Mouse (Mus musculus): ENCODE results near the gene Gper1.

Gene Gper1

DNA sequence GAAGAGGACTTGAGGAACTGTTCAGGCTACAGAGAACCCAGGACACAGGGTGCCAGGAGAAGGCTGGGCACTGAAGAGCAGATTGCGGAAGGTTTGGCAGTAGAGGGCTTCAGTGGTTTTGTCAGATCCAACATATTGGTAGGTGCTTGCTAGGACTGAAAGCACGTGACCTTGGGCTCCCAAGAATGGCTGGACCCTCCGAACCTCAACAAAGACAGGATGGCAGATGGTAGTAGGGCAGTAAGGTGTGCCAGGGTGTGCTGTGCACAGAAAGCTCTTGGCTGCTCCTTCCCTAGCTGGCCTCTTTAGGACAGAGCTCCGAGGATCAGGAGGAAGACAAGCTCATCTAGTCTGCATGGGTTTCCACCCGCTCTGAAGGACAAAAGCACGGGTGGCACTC, 11.8 kb upstream of the Gper1 start:
- DNase-seq (ENCODE audit: low spot score): no peak

DNA sequence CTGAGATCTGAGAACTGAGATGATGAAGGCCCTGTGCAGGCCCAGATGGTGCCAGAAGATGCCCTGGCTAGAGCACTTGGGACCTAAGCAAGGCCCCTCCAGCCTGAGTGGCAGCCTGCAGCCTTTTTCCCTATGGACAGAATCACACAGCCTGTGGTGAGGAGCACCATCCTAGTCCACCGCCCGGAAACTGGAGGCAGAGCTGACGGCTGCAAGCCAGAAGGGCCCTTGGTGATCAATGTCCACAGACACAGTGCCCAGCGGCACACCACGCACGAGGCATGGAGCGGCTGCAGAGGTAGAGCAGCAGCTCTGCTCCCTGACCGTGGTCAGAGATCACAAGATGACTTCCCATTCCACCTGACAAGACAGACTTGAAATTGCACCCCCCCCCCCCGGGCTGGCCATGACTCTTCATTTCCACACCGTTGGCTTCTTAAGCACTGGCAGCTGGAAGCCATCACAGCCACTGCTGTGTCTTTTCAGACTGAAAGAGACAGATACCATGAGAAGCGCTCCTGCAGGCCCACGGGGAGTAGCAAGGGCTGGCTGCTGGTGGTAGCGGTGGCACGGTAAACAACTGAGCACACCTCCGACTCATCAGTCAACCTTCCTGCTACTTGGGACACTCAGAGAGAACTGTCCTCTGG, 11.2 kb upstream of the Gper1 start:
- no peak for DNase-seq (ENCODE audit: low spot score)

DNA sequence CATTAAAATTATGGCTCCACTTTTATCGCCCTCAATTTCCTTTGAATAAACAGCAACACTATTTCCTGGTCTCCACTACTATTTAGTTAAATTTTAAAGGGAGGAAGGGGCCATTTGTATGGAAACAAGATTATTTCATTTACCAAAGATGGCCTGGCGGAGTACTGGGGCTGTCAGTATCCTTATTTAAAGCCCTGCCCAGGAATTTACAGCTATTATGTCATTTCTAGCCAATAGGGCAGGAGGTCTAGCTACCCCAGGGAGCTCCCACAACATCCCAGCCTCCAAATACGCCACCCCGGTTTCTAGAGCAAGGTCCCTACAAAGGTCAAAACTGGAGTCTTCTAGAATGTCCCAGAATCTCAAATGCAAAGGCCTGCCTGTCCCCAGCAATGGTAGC, 9.4 kb upstream of the Gper1 start:
- no peak for DNase-seq (ENCODE audit: low spot score)

DNA sequence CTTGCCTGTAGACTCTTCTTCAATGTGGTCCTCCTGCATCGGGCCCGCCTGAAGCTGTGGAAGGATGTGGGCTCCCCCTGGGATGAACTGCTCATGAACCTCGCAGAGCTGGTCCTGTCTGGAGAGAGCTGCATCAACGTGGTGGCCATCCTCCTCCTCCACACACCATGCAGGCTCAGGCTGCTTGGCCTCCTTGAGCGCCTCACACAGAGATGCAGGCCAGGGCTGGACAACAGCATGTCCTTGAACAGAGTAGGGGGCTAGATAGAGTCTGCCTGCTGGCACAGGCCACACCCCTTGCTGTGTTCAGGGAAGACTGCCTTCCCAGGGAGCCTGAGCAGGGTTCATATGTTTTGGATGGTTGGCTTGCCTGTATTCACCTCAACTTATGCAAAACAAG, 8.0 kb upstream of the Gper1 start:
- DNase-seq (ENCODE audit: low spot score): no peak

DNA sequence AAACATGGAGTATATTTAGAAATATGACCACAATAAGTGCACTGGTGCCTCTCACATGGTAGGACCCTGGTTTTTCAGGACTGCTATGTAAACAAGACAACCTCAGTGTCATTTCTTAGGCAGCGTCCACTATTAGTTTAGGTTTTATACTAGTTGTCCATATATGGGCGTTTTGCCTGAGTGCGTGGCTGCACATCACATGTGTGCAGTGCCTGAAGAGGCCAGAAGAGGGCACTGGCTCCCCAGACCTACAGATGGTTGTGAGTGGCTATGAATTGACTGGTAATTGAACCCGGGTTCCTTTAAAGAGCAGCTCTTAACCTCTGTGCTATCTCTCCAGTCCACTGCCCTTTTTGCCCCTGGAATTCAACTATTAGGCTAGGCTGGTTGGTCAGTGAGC, 6.0 kb upstream of the Gper1 start:
- no peak for DNase-seq (ENCODE audit: low spot score)

DNA sequence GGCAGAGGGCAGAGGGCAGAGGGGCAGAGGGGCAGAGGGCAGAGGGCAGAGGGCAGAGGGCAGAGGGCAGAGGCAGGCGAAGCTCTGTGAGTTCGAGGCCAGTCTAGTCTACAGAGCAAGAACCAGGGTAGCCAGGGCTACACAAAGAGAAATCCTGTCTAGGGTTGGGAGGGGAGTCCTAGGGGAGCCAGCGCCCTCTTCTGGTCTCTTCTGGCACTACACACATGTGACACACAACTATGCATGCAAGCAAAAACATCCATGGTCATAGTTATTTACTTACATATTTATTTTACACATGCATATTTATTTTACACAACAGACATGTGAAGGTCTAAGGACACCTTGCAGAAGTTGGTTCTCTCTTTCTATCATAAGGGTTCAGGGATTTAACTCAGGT, 5.5 kb upstream of the Gper1 start:
- no peak for DNase-seq (ENCODE audit: low spot score)

DNA sequence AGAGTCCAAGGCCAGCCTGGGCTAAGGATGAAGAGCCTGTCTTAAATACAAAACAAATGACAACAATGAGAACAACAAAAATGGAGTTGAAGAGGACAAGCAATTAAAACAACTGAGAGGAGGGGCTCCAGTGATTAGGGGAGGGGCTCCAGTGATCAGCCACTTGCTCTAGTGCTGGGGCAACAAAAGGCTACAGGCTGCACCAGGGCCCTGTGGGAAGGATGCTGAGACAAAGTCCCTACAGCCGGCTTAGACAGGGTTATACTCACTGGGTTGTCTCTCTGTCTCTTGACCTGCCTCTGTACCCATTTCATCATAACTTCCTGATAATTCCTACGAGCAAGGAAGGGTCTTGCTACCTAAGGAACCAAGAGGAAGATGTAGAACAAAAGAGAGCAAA, 4.8 kb upstream of the Gper1 start:
- DNase-seq (ENCODE audit: low spot score): no peak

DNA sequence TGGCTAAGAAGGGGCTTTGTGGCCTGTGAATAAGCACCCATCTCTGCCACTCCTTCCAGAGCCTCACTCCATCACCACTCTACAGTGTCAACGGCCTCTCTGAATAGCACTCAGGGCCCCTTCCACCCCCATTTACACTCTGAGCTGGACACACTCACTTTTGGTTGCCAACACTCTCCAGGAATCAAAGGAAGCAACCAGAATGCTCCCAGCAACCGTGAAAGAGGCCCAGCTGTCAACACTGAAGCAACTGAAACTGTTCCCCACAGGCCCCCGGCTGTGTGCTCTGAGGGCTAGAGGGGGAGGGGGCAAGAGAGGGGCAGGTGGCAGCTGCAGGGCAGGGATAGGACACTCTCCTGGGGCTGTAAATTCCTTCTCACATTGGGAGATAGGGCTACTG, 4.3 kb upstream of the Gper1 start:
- no peak for DNase-seq (ENCODE audit: low spot score)

DNA sequence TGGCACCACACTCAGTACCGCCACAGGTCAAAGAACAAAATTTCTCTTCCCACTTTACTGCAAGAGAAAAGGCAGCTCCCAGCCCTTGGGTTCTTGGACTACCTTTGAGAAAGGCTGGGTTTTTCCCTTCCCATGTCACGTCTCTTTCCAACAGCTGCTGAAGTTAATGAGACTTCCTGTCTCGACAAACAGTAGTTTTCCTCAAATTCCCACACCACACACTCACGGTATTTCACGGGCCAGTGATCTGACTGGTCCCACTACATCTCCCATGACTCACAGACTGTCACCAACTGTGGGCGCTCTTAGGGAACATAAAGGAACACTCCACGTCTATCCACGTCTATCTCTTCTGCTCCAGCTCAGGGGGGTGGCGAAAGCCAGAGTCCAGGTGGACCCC, 2.2 kb downstream of the Gper1 start:
- DNase-seq (ENCODE audit: low spot score): no peak

DNA sequence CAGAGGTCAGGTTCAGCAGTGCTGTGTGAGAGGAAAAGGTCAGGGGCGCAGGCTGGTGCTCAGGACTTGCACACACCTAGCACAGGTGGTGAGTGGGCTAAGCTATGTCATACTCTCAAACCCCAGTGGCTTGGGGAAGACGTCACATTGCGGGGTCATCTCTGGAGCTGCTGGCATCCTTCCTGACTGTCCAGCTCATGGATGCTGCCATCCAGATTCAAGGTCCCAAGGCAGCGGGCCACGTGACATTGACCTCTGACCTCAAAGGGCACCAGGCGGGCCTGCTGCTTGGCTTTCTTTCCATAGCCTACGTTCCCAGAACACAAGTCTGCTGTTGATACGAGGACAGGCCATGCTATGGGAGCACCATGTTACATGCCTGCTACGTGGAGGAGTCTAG, 4.0 kb downstream of the Gper1 start:
- DNase-seq (ENCODE audit: low spot score): no peak

DNA sequence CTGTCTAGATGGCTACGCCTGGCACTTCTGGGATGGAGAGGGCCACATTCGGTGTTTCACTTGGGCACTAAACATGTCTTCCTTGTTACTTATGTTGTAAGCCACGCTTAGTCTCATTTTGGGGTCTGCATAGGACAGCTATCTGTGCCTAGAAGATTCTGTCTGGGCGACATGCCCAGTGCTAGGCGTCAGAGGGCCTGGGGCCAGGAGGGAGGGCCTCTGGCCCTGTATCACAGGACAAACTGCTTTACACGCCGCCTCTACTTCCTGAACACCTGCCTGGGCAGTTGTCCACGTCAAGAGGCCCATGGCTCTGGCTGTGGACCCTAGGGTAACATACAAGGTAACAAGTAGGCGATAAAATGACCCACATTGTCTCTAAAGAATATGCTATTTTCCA, 5.0 kb downstream of the Gper1 start:
- DNase-seq (ENCODE audit: low spot score): no peak

DNA sequence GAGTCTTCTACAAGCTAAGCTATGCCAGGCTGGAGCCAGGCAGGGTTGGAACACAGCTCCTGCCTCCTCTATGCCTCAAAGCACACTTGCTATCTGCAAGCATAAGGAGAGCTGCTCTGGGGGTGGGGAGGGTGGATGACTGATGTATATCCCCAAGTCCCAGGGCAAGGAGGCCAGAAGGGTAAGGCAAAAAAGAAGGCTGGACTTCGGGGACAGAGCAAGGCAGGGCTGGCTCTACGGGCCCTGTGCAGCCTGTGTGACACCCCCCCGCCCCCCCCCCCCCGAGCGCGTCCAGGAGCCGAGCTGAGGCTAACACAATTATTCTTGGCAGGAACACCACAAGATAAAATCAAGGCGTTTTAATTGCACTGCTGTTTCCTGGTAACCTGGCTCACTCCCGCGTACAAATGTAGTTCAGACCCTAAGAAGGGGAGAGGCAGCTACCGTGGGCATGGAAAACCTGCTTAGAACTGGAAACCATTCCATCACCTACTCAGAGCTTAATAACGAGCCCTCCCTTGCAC, 6.9 kb downstream of the Gper1 start:
- DNase-seq (ENCODE audit: low spot score): no peak

DNA sequence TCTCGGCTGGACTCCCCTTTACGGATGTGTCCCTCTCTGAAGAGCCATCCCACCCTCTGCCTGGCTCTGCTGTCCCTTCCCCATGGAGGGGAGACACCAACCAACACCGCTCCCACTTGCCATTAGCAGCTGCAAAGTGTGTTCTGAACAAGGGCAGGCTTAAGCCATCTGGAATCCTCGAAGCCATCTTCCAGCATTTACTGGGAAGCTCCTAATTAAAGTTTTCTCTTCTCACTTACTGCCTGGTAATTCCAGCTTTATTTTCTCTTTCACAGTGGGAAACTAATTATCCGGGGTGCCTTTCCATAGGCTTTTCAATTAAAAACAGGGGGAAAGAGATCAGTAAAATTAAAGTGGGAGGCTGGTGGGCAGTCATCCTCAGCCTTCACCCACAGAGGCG, 9.4 kb downstream of the Gper1 start:
- no peak for DNase-seq (ENCODE audit: low spot score)

DNA sequence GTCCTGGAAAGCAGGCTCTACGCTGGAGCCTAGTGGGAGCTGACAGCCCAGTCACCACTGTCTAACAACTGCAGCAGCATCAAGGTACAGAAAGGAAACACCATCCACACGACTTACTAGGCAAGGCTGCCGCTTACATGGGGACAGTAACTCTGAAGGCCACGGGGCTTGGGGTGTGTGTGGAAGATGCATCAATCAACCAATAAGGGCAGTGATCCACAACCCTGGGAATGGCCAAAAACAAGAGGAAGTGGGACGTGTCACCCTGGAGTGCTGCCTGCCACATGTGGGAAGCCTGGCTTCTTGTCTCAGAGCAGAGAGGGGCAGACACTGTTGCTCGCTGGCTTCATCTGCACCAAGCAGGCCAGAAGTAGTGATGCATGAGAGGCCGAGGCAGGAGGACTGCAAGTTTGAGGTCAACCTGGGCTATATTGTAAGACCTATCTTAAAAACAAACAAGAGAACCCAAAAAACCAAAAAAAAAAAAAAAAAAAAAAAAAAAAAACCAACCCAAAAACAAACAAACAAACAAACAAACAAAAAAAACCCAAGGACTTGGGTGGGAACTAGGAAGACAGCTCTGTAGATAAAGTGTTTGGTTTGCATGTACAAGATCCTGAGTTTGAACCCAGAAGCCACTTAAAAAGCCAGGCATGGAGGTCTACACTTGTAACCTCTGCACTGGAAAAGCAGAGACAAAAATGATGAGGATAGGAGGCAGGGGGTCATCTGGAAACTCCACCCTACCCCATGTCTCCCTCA, 10.0 kb downstream of the Gper1 start:
- DNase-seq (ENCODE audit: low spot score): no peak

DNA sequence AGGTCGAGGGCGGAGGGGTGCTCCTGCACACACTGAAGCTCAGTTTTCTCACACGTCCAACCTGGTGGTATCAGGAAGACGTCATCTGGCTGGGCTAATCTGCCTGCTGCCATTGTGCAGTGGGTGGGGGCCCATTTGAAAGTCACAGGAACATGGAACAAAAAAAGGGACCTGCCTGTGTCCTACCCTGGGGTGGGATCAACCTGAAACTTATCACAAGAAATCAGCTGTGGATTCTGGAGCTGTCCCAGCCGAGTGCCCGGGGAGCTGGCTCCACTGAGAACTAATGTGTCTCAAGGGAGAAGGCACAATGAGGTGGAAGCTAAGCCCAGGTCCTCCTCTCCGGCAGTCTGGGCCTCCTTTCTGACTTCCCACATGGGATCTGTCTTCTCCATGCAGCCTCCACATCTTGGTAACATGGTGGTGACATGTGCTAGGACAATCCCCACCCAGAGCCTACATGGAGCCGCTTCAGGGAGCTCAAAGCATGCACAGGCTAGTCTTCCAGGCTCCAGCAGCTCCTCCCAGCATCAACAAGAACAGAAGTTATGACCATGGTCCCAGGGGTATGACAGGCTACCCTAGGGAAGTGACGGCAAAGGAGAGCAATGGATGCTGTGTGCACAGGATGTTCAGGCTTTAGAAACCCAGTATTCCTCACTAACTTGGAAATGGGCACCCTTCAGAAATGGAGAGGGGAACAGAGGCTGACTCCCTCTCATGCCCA, 11.1 kb downstream of the Gper1 start:
- no peak for DNase-seq (ENCODE audit: low spot score)

DNA sequence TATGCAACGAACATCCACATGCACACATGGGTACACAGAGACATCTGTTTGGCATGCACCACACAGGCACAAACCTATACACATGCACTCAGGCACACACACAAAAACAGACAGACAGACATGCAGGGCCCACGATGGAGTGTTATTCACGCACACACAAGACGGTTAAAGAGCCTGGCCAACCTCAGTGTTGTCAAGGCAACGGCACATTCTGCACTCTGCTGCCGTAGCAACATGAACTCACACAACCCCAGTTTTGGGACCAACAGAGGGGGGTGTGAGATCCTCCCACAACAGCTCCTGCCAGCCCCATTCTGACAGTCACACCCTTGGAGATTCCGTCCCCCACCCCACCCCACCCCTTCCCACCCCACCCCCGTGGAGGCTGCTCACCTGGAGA, 12.0 kb downstream of the Gper1 start:
- no peak for DNase-seq (ENCODE audit: low spot score)

DNA sequence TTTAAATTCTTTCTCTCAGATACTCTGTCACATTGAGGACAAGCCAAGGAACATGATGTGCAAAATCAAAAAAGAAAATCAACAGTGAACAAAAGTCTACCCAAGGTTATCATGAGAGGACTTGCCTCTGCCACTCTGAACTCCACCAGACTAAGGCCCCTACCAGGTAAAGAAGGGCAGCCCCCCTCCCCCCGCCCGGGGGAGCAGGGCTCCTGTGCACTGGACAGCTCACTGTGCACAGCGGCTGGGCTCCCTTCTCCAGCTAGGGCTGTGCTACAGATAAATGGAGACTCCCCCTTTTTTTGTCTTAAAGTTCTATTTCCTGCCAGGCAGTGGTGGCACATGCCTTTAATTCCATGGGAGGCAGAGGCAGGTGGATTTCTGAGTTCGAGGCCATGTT, 14.8 kb downstream of the Gper1 start:
- DNase-seq (ENCODE audit: low spot score): no peak

DNA sequence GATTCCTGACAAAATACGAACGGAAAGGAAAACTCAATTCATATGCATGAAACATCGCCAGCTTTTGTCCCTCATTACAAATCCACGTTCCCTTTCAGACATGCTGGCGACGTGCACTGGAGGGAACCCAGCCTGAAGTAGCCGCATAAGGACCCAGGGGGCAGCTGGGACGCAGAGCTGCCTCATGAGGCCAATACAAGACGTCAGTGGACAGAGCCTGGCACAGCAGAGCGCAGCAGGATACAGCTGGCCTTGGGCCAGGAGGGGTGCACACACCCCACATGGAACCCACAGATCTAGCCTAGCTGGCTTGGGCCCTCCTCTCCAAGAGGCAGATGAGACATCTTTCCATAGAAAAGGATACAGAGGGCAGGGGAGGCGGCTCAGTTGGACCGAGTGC, 15.5 kb downstream of the Gper1 start:
- DNase-seq (ENCODE audit: low spot score): no peak

DNA sequence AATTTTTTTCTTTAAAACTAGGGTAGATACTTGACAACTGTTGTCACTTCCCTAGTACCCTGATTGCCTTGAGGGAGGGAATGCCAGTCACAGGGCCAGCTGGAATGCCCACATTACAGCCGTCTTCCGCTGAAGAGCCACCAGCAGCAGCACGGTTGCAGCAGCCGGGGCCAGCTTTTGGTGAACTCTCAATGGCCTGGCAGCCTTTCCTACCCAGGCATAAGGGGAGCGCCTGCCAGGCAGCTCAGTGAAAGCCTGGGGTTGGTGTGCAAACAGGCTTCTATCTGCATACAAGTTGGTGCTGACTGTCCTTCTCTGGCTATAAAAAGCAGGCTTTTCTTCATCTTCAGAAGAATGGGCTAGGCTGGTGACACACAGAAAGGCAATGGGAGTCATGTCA, 17.5 kb downstream of the Gper1 start:
- no peak for DNase-seq (ENCODE audit: low spot score)

DNA sequence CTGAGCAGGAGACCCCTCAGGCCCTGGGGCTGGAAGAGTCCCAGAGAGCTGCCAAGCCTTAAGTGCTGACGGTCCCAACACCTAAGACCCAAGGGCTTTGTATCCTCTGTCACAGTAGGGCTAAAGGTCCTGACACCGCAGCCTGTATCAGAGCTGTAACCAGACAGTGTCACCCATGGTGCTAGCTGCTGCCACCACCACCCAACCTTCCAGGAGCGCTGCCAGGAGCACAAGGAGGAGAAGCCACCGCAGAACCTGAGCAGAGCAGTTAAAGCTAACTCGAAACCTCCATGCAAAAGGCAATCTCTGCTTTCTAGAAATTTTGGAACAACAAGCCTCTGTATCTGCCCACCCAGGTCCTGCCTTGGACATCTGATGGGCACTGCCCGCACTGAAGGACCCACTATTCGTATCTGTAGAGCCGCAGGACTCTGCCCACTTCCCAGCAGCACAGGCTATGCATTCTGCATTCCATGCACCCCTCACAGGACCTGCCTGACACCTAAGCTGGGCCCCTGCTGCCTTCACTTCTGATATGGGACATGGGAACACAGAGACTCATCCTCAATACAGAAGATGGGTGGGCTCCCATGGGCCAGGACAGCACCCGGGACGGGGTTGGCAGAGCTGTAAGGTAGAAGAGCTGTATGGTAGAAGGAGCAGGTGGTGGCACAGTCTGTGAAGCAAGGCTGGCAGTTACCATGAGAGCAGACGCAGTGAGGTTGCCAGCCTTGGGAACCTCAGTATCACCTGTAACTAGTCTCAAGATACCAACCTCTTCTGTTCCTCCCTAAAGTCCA, 18.2 kb downstream of the Gper1 start:
- DNase-seq (ENCODE audit: low spot score): no peak

DNA sequence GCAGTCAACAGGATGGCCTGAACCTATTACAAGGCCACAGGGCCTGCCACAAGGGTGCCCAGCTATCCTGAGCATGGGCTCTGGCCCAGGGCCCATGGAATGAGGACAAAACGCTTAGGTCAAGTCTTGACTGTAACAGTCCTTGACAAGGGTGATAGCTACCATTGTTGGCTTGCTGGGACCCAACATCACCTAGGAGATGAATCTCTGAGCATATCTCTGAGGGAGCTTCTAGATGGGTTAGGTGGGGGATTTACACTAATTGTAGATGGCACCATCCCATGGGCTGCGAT, 18.7 kb downstream of the Gper1 start:
- DNase-seq (ENCODE audit: low spot score): no peak

DNA sequence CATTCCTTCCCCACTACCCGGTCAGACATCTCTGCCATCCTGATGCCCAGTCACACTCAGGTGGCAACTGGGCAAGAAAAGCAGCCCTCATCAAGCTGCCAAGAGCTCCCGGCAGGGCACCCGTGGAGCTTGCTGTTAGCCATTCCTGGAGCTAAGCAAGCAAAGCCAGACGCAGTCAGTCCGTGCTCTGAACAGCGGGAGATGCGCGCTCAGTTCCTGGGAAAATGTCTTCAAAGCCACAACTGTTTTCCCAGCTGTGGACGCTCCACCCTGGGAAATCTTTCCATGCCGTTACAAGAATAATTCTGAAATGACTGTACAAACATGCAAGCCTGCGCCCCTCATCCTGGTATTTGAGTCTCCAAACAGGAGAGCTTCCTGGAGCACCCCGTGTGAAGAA, 19.5 kb downstream of the Gper1 start:
- DNase-seq (ENCODE audit: low spot score): no peak

DNA sequence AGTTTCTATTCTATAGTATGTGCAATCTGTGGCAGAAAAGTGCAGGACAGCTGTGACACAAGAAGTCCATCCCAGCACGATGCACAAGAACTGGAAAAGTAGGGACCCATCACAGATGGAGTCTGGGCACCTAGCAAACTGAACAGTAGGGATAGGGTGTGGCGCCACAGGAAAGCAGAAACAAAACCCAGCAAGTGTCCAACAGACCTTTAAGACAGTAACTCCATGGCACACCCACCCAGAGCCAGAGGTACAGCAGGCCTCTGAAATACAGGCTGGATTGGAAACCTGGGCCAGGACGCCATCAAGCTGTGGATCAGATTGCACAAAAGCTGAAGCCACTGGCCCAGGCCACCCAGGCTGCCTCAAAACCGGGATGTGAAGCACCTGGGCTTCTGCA, 20.0 kb downstream of the Gper1 start:
- no peak for DNase-seq (ENCODE audit: low spot score)

Measured in ovary, postnatal 36 days (tissue).